Mouse (Mus musculus): ENCODE results near the gene Adprh. TPM values are rescaled to one million over a fixed set of nuclear protein-coding genes. Genes with fewer than 3 reads are reported as not detected.

Gene Adprh
- polyA plus RNA-seq (2015; fragmentation: Illumina TruSeq; extraction: RNeasy Lipid Tissue Mini Kit (QIAGEN cat#74804); ENCODE audit: insufficient read depth, low replicate concordance), result 20.9 TPM

DNA sequence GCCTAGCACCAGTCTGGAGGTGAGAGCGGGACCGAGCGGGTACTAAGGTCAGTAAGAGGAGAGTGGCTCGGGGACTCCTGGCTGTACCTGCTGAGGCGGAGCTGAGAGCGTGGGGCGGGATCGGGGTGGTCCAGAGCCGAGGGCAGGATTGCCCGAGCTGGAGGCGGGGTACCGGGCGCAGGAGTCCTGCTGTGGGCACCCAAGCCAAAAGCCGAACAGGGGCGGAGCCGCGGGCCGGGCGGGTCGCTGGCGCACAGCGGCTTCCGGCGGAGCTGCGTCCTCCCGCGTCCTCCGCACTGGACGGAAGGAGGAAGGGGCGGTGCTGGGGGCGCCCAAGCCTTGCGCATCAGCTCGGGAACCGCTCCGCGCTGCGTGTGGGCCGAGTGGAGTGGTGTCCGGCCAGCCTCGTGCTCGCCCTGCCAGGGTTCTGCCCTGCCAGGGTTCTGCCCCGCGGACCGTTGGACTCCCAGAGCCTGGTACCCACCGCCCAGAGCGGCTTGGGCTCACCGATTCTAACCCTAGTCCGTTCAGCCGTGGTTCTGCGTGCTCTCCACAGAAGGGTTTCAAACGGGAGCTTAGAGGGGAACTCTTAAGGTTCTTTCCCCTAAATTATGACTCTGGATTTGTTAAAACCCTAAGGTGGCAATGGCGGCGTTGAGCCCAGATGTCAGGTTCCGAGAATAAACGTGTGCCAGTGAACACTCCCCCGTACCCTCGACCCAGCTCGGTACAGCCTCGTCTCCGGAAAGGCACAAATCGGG lies at the start of gene Adprh:
Gene Adprh, minus strand, starts transcription at position 262 of the 761 bp plus-strand sequence.

DNA sequence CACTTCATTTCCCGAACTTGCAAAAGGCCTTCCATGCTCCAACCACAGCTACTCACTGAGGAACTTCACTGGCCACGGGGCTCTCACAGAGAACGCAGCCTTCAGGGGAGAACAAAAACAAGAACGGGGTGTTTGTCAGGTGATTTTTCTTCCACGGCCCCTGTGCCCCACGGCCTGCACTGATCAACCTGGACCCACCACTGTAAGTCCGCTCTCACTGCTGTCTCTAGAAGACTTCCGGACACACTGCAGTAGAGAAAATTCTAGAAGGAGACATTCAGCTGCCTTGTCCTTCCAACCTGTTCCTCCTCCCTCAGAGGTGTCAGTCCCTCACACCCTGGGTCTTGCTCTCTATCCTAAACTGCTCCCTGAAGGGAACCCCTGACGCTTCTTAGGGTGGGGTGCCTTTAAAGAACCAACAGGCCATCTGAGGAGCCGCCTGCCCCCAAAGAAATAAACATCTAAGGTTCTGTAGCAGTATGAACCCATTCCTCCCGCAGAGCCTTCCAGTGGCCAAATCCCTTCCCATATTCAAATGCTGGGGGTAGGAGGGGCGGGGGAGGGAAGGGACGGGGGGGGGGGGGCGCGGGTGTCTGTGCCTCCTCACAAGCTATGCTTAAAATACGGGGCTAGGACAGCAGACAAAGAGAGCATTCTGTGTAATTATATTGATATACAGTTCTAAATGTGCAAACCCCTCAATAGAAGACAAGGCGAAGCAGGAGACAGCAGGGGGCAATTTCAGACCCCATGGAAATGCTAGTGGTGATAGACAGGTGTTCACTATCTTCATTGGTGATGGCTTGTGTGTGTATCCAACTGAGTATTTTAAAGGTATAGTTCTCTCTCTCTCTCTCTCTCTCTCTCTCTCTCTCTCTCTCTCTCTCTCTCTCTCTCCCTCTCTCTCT lies 3.3 kb upstream of the Adprh start, which contains the start of gene Cd80:
Gene Cd80, plus strand, starts transcription at position 51 of the 908 bp plus-strand sequence.

GRCm38 (mm10) chr16:38432498-38433425 lies 19.7 kb downstream of the Adprh start, which contains the start of gene Pla1a:
Gene Pla1a, minus strand, starts transcription at chr16:38433145.

Other genes with a start within 250 kb of the Adprh start
- not detected for gene Nr1i2, start 157.9 kb downstream of the Adprh start, polyA plus RNA-seq (2015; fragmentation: Illumina TruSeq; extraction: RNeasy Lipid Tissue Mini Kit (QIAGEN cat#74804); ENCODE audit: insufficient read depth, low replicate concordance)
- not detected for gene Maats1, start 110.6 kb downstream of the Adprh start, polyA plus RNA-seq (2015; fragmentation: Illumina TruSeq; extraction: RNeasy Lipid Tissue Mini Kit (QIAGEN cat#74804); ENCODE audit: insufficient read depth, low replicate concordance)
- 89.6 TPM for gene Cox17, start 105.7 kb downstream of the Adprh start, polyA plus RNA-seq (2015; fragmentation: Illumina TruSeq; extraction: RNeasy Lipid Tissue Mini Kit (QIAGEN cat#74804); ENCODE audit: insufficient read depth, low replicate concordance)
- gene Gm21987, start 105.7 kb downstream of the Adprh start, polyA plus RNA-seq (2015; fragmentation: Illumina TruSeq; extraction: RNeasy Lipid Tissue Mini Kit (QIAGEN cat#74804); ENCODE audit: insufficient read depth, low replicate concordance), result not detected
- 0.65 TPM for gene Popdc2, start 90.5 kb downstream of the Adprh start, polyA plus RNA-seq (2015; fragmentation: Illumina TruSeq; extraction: RNeasy Lipid Tissue Mini Kit (QIAGEN cat#74804); ENCODE audit: insufficient read depth, low replicate concordance)
- gene Pla1a, start 19.6 kb downstream of the Adprh start, polyA plus RNA-seq (2015; fragmentation: Illumina TruSeq; extraction: RNeasy Lipid Tissue Mini Kit (QIAGEN cat#74804); ENCODE audit: insufficient read depth, low replicate concordance), result 1.1 TPM
- gene Cd80, start 2.9 kb upstream of the Adprh start, polyA plus RNA-seq (2015; fragmentation: Illumina TruSeq; extraction: RNeasy Lipid Tissue Mini Kit (QIAGEN cat#74804); ENCODE audit: insufficient read depth, low replicate concordance), result 22.9 TPM
- 16.8 TPM for gene Timmdc1, start 70.0 kb upstream of the Adprh start, polyA plus RNA-seq (2015; fragmentation: Illumina TruSeq; extraction: RNeasy Lipid Tissue Mini Kit (QIAGEN cat#74804); ENCODE audit: insufficient read depth, low replicate concordance)
- gene Poglut1, start 97.6 kb upstream of the Adprh start, polyA plus RNA-seq (2015; fragmentation: Illumina TruSeq; extraction: RNeasy Lipid Tissue Mini Kit (QIAGEN cat#74804); ENCODE audit: insufficient read depth, low replicate concordance), result 63.1 TPM
- 51.7 TPM for gene Tmem39a, start 106.0 kb upstream of the Adprh start, polyA plus RNA-seq (2015; fragmentation: Illumina TruSeq; extraction: RNeasy Lipid Tissue Mini Kit (QIAGEN cat#74804); ENCODE audit: insufficient read depth, low replicate concordance)

Measured in spleen, adult 10 weeks (tissue).